Mouse (Mus musculus) CD4-positive, CD25-positive, alpha-beta regulatory T cell, adult 2 months (primary cell): ENCODE data around the gene Tnfrsf21.

Experiments
- DNase-seq: peaks from one replicate; pipeline ENCODE4 v3.0.0-alpha.2; 2012; ENCODE audit warnings: low read depth, low spot score

Gene Tnfrsf21

DNA sequence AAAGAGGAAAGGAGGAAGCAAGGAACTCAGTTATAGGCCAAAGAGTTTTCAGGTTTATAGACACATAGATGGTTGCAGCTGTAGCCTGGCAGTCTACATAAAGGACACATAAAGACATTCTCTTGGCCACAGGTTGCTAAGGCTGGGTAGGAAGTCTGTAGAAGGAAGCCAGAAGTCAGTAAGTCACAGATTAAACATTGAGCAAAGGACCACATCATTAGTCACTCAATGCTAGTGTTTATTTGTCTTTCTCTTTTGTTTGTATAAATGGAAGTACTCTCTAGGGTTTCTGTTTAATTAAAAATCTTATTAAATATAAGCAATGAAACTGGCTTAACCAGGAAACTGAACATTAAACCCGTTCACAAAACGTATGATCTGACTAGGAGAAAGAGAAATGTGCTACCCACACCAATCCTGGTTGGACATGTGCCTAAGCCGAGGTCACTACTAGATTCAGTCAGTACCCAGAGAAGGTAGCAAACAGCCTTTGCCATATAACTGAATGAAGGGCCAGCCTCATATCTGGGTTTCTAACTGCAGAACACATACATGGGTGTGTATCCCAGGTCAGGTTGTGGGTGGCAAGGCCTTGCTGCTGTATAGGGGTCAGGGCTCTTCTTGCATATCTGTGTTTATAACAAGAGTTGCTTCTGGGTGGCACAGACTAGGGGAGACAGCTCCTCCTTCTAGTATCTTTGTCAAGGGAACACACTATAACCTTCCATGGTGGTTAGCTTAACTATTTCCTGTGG, 113.9 kb downstream of the Tnfrsf21 start:
- DNase-seq, result no peak

DNA sequence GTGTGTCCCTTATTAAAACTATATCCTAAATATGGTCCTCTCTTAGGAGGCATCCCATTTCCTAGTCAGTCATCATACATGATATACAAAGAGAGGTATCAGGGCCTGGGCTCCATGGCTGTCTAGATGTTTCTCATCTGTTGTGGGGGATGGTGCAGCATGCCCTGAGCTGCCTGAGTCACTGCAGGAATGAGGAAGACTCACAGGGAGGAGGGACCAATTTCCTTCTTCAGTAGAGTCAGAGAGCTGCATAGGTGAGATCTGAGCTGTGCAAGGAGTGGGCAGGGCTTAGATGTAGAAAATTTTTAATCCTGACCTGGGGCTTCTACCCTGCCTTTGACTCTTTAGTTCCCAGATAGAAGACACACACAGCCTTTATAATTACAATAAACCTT, 114.5 kb downstream of the Tnfrsf21 start:
- no peak for DNase-seq

DNA sequence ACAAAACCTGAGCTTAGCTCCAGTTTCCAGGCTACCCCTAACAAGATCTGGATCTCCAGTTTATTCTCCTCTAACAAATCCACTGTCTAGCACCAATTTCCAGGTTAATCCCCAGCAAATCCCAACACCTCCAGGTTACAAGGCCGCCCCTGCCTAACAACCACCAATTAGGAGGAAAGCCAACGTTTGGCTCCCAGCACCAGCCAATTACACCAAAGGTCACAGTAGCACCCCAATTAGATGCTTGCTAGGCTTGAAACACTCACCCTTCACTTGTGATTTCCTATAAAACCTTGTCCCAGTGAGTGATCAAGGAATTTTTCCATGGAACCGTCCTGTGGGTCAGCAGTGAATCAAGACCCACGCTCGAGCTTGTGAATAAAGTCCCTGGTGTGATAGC, 116.1 kb downstream of the Tnfrsf21 start:
- DNase-seq, result no peak

DNA sequence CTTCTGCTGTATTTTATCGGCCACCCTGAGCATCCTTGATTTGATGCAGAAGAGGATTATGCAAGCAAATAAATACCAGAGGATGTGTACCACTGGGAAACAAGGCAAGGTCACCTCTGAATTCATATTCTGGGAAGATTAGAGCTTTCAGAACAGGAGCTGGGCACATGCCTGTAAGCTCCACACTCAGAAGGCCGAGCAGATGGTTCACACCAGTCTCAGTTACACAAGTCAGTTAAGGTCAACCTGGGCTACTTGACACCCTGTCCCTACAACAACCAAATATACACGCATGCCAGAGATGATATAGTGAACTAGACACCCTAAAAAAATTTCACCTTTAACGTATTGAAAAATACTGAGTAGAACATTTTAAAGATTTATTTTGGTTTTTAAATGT, 116.8 kb downstream of the Tnfrsf21 start:
- no peak for DNase-seq

DNA sequence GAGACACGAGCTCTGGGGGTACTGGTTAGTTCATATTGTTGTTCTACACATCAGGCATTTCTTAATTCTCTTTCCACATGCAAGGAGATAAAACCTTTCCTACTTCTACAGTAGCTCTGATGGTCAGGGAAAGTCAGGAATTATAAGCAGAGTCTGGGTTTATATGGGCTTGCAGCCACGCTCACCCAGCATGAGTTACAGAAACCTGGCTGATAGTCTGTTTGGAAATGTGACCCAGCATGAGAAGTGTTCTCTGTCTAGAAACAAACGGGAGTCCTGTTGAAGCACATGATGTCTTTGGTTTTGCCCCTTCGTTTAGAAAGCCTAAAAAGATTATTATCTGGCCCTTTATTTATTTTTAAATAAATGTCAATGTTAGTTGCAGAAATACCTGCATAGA, 118.6 kb downstream of the Tnfrsf21 start:
- DNase-seq, result no peak

DNA sequence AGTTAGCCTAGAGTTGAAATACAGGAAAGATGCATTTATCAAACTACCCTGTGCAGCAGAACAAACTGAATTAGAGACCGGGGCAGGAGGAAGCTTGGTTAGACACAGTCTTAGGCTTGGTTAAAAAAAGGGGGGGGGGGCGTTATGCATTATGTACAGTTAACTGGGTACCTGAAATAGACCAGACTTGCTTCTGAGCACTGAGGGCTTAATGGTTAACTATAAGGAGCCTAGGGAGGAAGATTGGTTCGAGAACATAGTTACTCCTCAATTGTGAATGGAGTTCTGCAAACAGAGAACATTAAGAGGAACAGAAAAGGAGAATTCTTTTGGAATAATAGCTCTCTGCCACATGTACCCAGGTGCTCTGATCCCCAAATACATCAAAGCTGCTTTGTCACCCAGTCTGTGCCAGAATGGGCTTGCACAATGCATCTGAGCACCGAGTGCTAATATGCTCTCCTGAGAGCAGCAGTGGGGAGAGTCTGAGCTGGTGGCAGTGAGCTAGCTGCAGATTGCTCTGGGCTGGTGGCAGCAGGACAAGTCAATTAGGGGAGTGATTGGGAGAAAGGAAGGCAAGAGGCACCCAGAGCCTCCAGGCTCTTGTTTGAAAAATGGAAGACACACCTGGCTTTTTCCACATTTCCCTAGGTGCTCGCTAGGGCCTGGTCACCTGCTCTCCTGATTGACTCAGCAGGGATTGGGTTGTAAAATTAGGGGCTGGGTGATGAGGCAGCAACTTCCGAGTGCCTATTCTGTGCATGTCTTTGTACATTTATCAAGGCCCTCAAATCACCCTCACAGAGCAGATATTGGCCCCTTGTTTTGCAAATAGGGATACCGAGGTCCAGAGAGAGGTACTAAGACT, 119.3 kb downstream of the Tnfrsf21 start:
- DNase-seq, result no peak

DNA sequence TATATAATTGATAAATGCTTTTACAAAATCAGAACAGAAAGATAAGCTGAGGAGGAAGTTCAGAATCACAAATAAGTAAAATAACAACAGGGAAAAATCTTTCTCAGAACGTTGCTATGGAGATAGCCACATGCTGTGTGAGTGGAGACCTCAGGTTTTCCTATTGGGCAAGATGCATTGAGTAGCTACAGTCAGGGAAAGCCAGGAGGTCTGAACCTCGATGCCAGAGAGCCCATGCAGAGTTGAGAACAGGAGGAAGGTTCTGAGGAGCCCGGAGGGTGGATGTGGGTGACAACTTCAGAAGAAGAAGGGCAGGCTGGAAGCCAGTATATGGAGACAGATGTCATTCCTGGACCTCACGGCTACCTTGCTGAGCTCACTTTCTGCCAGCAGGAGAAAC, 120.4 kb downstream of the Tnfrsf21 start:
- DNase-seq, result no peak

DNA sequence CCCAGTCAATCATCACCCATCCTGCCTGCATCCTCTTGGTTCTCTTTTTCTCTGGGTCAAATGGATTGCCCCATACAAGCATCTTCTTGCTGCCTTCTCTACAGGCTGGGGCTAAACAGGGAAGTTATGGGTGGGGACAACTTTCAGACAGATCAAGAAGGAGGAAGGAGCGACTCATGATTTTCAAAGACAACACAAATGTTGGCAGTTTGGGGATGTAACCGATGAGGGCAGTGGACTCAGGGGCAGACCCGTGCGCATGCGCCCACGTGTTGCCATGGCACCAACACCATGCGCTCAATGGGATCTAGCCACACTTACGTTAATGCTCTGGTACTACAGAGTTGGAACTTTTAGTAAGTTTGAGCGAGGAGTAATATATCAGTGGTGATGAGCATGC, 121.5 kb downstream of the Tnfrsf21 start:
- DNase-seq, result no peak

DNA sequence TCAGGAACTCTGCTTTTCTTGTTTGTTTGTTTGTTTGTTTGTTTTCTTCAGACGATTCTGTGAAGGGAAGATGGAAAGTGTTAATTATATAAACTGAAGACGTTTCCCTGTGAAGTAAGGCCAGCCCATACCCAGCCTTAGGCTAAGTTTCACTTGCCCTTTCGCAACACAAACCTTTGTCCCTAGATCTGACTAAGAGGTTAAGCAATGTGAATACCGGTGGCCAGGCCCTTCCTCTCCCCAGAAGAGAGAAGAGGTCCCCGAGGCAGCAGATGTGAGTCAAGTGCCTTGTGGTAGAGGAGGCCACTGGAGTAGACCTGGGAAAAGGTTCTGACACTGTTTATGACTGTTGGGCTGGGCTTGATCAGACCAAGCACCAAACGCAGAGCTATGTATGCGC, 122.0 kb downstream of the Tnfrsf21 start:
- no peak for DNase-seq
